Mouse (Mus musculus): Measurements from ENCODE around the gene Aqp5. TPM values are rescaled to one million over a fixed set of nuclear protein-coding genes. Genes with fewer than 3 reads are reported as not detected.

Gene Aqp5
- polyA plus RNA-seq (2012), result not detected in 2 replicates

GRCm38 (mm10) chr15:99590429-99591084, at the start of gene Aqp5:
TSS of gene Aqp5 (plus strand) at chr15:99590782.
- H3K27me3 ChIP-seq (ENCODE audit: control insufficient read depth), result peaks cover 98% of the 10 kb centered on the region
- no peaks in the 10 kb centered on the region for H3K9me3 ChIP-seq (ENCODE audit: control insufficient read depth, low read length)
- H3K36me3 ChIP-seq (ENCODE audit: control insufficient read depth), result no peaks in the 10 kb centered on the region
- no peak for TF ChIP-seq TAL1 (IDR thresholded peaks at IDR 0.05; ENCODE audit: low read length)
- no peak within 1 kb of the TSS for H3K4me3 ChIP-seq (replicated peaks)
- H3K4me1 ChIP-seq (ENCODE audit: control insufficient read depth), result no peaks in the 10 kb centered on the region

DNA sequence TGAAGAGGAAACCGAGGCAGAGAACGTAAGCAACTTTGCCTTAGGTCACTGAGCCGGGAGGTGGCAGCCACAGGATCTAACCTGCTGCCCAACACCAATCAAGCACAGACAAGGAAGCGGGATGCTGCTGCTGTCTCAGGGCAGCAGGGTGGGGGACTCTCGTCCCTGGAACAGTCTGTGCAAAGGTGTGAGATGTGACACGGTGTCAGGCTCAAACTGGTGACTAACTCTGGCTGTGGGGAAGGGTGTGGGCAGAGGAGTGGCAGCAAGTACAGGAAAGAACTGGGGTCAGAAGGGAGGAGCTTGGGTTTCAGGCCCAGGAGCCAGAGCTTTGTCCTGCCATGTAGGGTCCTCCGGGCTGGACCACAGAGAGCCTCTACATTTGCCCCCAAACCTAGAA, 46.5 kb upstream of the Aqp5 start:
- H3K4me1 ChIP-seq (ENCODE audit: control insufficient read depth), result no peaks in the 10 kb centered on the region
- H3K27me3 ChIP-seq (ENCODE audit: control insufficient read depth), result no peaks in the 10 kb centered on the region; the same call in 1 of the 2 replicates
- no peaks in the 10 kb centered on the region for H3K9me3 ChIP-seq (ENCODE audit: control insufficient read depth, low read length)
- no peak overlapping the region for H3K4me3 ChIP-seq (replicated peaks)
- no peaks in the 10 kb centered on the region for H3K36me3 ChIP-seq (ENCODE audit: control insufficient read depth)
- TF ChIP-seq GATA1 (IDR thresholded peaks at IDR 0.05; ENCODE audit: low read length), result no peak
- no peak for TF ChIP-seq TAL1 (IDR thresholded peaks at IDR 0.05; ENCODE audit: low read length)

- H3K27me3 ChIP-seq (ENCODE audit: control insufficient read depth), result no peaks in the 10 kb centered on the region; the same call in 1 of the 2 replicates
- TF ChIP-seq GATA1 (IDR thresholded peaks at IDR 0.05; ENCODE audit: low read length) (no peak), TAL1 (IDR thresholded peaks at IDR 0.05; ENCODE audit: low read length) (no peak)
- no peaks in the 10 kb centered on the region for H3K4me1 ChIP-seq (ENCODE audit: control insufficient read depth)
- H3K36me3 ChIP-seq (ENCODE audit: control insufficient read depth), result no peaks in the 10 kb centered on the region
- H3K9me3 ChIP-seq (ENCODE audit: control insufficient read depth, low read length), result no peaks in the 10 kb centered on the region
- no peak overlapping the region for H3K4me3 ChIP-seq (replicated peaks)
These were observed 44.0 kb upstream of the Aqp5 start for GRCm38 (mm10) chr15:99546596-99546995.

- Histone ChIP-seq H3K9me3 (ENCODE audit: control insufficient read depth, low read length) (no peaks in the 10 kb centered on the region; the same call in 1 of the 2 replicates), H3K36me3 (ENCODE audit: control insufficient read depth) (no peaks in the 10 kb centered on the region), H3K4me3 (replicated peaks) (no peak overlapping the region), H3K4me1 (ENCODE audit: control insufficient read depth) (no peaks in the 10 kb centered on the region), H3K27me3 (ENCODE audit: control insufficient read depth) (no peaks in the 10 kb centered on the region; the same call in 1 of the 2 replicates)
- no peak for TF ChIP-seq TAL1 (IDR thresholded peaks at IDR 0.05; ENCODE audit: low read length)
- no peak for TF ChIP-seq GATA1 (IDR thresholded peaks at IDR 0.05; ENCODE audit: low read length)
These were observed 42.9 kb upstream of the Aqp5 start for GRCm38 (mm10) chr15:99547732-99548131.

DNA sequence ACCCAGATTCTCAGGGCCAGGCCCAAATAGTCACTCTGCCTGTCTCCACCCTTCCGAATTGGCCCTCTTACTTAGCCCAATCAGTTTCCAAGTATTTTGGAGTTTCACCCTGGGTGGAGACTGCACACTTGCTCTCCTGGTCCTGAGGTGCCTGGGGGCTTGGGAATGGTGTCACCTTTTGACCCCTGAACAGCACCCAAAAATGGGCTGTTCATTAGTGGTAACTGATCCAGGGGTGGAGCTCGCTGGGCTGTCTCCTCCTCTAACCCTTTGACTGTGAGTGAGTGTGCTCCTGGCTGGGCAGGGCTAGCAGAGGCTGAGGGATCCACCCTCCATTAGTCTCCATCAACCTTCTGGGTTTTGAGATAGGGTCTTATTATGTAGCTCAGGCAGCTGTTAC, 40.7 kb upstream of the Aqp5 start:
- Histone ChIP-seq H3K9me3 (ENCODE audit: control insufficient read depth, low read length) (peaks cover 6% of the 10 kb centered on the region; the same call in 1 of the 2 replicates), H3K36me3 (ENCODE audit: control insufficient read depth) (no peaks in the 10 kb centered on the region), H3K4me3 (replicated peaks) (no peak overlapping the region), H3K4me1 (ENCODE audit: control insufficient read depth) (no peaks in the 10 kb centered on the region), H3K27me3 (ENCODE audit: control insufficient read depth) (no peaks in the 10 kb centered on the region)
- TF ChIP-seq TAL1 (IDR thresholded peaks at IDR 0.05; ENCODE audit: low read length), result no peak
- TF ChIP-seq GATA1 (IDR thresholded peaks at IDR 0.05; ENCODE audit: low read length), result no peak

GRCm38 (mm10) chr15:99553767-99554166, 36.8 kb upstream of the Aqp5 start:
- peaks cover 6% of the 10 kb centered on the region; the same call in 1 of the 2 replicates for H3K9me3 ChIP-seq (ENCODE audit: control insufficient read depth, low read length)
- H3K4me1 ChIP-seq (ENCODE audit: control insufficient read depth), result no peaks in the 10 kb centered on the region
- no peaks in the 10 kb centered on the region for H3K36me3 ChIP-seq (ENCODE audit: control insufficient read depth)
- H3K27me3 ChIP-seq (ENCODE audit: control insufficient read depth), result no peaks in the 10 kb centered on the region
- TF ChIP-seq TAL1 (IDR thresholded peaks at IDR 0.05; ENCODE audit: low read length) (no peak), GATA1 (IDR thresholded peaks at IDR 0.05; ENCODE audit: low read length) (no peak)
- H3K4me3 ChIP-seq (replicated peaks), result no peak overlapping the region

GRCm38 (mm10) chr15:99558947-99559346, 31.6 kb upstream of the Aqp5 start:
- Histone ChIP-seq H3K27me3 (ENCODE audit: control insufficient read depth) (no peaks in the 10 kb centered on the region), H3K9me3 (ENCODE audit: control insufficient read depth, low read length) (no peaks in the 10 kb centered on the region), H3K4me1 (ENCODE audit: control insufficient read depth) (no peaks in the 10 kb centered on the region), H3K4me3 (replicated peaks) (no peak overlapping the region), H3K36me3 (ENCODE audit: control insufficient read depth) (no peaks in the 10 kb centered on the region)
- TF ChIP-seq GATA1 (IDR thresholded peaks at IDR 0.05; ENCODE audit: low read length) (no peak), TAL1 (IDR thresholded peaks at IDR 0.05; ENCODE audit: low read length) (no peak)

GRCm38 (mm10) chr15:99560246-99560645, 30.3 kb upstream of the Aqp5 start:
- Histone ChIP-seq H3K4me1 (ENCODE audit: control insufficient read depth) (no peaks in the 10 kb centered on the region), H3K4me3 (replicated peaks) (no peak overlapping the region), H3K9me3 (ENCODE audit: control insufficient read depth, low read length) (no peaks in the 10 kb centered on the region), H3K27me3 (ENCODE audit: control insufficient read depth) (no peaks in the 10 kb centered on the region), H3K36me3 (ENCODE audit: control insufficient read depth) (no peaks in the 10 kb centered on the region)
- TF ChIP-seq TAL1 (IDR thresholded peaks at IDR 0.05; ENCODE audit: low read length) (no peak), GATA1 (IDR thresholded peaks at IDR 0.05; ENCODE audit: low read length) (no peak)

DNA sequence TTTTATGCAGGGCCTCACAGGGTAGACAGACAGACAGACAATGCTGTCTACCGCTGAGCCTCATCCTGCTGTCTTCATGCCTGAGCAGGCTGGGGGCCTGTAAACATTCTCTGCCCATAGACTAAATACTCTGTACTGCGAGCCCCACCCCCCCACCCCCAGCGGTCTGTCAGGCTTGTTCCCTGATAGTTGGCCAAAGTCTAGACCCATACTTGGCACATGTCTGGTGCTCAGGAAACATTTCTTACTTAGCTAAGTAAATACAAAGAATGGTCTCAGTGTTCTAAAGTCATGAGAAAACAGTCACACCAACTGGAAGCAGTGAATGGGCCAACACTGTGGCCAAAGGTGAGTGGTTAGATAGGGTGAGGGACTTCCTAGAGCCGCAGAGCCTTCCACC, 23.2 kb upstream of the Aqp5 start:
- H3K27me3 ChIP-seq (ENCODE audit: control insufficient read depth), result no peaks in the 10 kb centered on the region
- H3K9me3 ChIP-seq (ENCODE audit: control insufficient read depth, low read length), result no peaks in the 10 kb centered on the region
- no peak overlapping the region for H3K4me3 ChIP-seq (replicated peaks)
- TF ChIP-seq TAL1 (IDR thresholded peaks at IDR 0.05; ENCODE audit: low read length), result no peak
- no peak for TF ChIP-seq GATA1 (IDR thresholded peaks at IDR 0.05; ENCODE audit: low read length)
- no peaks in the 10 kb centered on the region for H3K4me1 ChIP-seq (ENCODE audit: control insufficient read depth)
- H3K36me3 ChIP-seq (ENCODE audit: control insufficient read depth), result no peaks in the 10 kb centered on the region

- Histone ChIP-seq H3K36me3 (ENCODE audit: control insufficient read depth) (no peaks in the 10 kb centered on the region), H3K27me3 (ENCODE audit: control insufficient read depth) (no peaks in the 10 kb centered on the region), H3K4me3 (replicated peaks) (no peak overlapping the region), H3K9me3 (ENCODE audit: control insufficient read depth, low read length) (no peaks in the 10 kb centered on the region), H3K4me1 (ENCODE audit: control insufficient read depth) (no peaks in the 10 kb centered on the region)
- TF ChIP-seq TAL1 (IDR thresholded peaks at IDR 0.05; ENCODE audit: low read length) (no peak), GATA1 (IDR thresholded peaks at IDR 0.05; ENCODE audit: low read length) (no peak)
These were observed 21.9 kb upstream of the Aqp5 start for GRCm38 (mm10) chr15:99568682-99569081.

Measured in erythroblast, embryonic 14.5 days (primary cell).